Mouse (Mus musculus) kidney, postnatal 10 days (tissue): ENCODE measurements around the gene Timeless.
A peak's percentile ranks its signal among the peaks of the same experiment; 100 is the strongest.
"Not testable (repeated sequence)": the region's sequence is repeated elsewhere in the genome, so short reads cannot be mapped to it uniquely, and the experiment has no call there.

ENCODE experiments used
- DNase-seq: peaks from one replicate; pipeline ENCODE4 v3.0.0; 2021; ENCODE audit warnings: mixed read lengths

Timeless gene

GRCm38 (mm10) chr10:128214112-128214511, 17.8 kb upstream of the Timeless start:
- not testable (repeated sequence) for DNase-seq

- DNase-seq, result no peak
These were observed 16.9 kb upstream of the Timeless start for GRCm38 (mm10) chr10:128214981-128215380.

- DNase-seq, result no peak
These were observed 13.3 kb upstream of the Timeless start for GRCm38 (mm10) chr10:128218387-128219117.

GRCm38 (mm10) chr10:128221533-128222286, 10.2 kb upstream of the Timeless start:
- DNase-seq, result no peak

GRCm38 (mm10) chr10:128225064-128225463, 6.8 kb upstream of the Timeless start:
- DNase-seq, result no peak

GRCm38 (mm10) chr10:128225538-128225937, 6.3 kb upstream of the Timeless start, which contains the start of gene Mip:
Gene Mip (plus strand): TSS chr10:128225838.
- DNase-seq, result no peak

GRCm38 (mm10) chr10:128227592-128227991, 4.3 kb upstream of the Timeless start:
- DNase-seq, result no peak

- DNase-seq, result no peak
These were observed 3.9 kb upstream of the Timeless start for GRCm38 (mm10) chr10:128228009-128228408.

- no peak for DNase-seq
These were observed 1.3 kb upstream of the Timeless start for GRCm38 (mm10) chr10:128230582-128230981.

GRCm38 (mm10) chr10:128231146-128231545, 719 bp upstream of the Timeless start:
- DNase-seq, result no peak

GRCm38 (mm10) chr10:128232420-128232985, 638 bp downstream of the Timeless start:
- DNase-seq, result peak; percentile 69

GRCm38 (mm10) chr10:128236321-128236720, 4.5 kb downstream of the Timeless start:
- DNase-seq, result no peak

GRCm38 (mm10) chr10:128237807-128238480, 6.1 kb downstream of the Timeless start:
- peak; percentile 34 for DNase-seq

GRCm38 (mm10) chr10:128239140-128239539, 7.3 kb downstream of the Timeless start:
- DNase-seq, result no peak

- no peak for DNase-seq
These were observed 8.3 kb downstream of the Timeless start for GRCm38 (mm10) chr10:128240131-128240530.

- no peak for DNase-seq
These were observed 11.4 kb downstream of the Timeless start for GRCm38 (mm10) chr10:128243252-128243651.

GRCm38 (mm10) chr10:128244121-128244520, 12.3 kb downstream of the Timeless start:
- DNase-seq, result no peak

GRCm38 (mm10) chr10:128247020-128247732, 15.3 kb downstream of the Timeless start:
- DNase-seq, result peak; percentile 75

- DNase-seq, result no peak
These were observed 18.7 kb downstream of the Timeless start for GRCm38 (mm10) chr10:128250565-128250964.

GRCm38 (mm10) chr10:128253677-128254255, 21.9 kb downstream of the Timeless start, which contains the start of gene Apon:
Gene Apon (plus strand): TSS chr10:128254096.
- no peak for DNase-seq

GRCm38 (mm10) chr10:128255925-128256324, 24.1 kb downstream of the Timeless start:
- DNase-seq, result no peak

GRCm38 (mm10) chr10:128256328-128256727, 24.5 kb downstream of the Timeless start:
- no peak for DNase-seq
